Mouse (Mus musculus) CH12.LX (cell line): ENCODE results near the gene Sf3b1.

Experiments
- MAX ChIP-seq: IDR thresholded peaks from 2 replicates; pipeline ENCODE4 v1.6.1; 2011; ENCODE audit warnings: low read length, improper control_type of control experiment
- POLR2A ChIP-seq: IDR thresholded peaks from 2 replicates; pipeline ENCODE4 v1.6.1; 2011; ENCODE audit warnings: low read depth, mild to moderate bottlenecking, improper control_type of control experiment, low read length

DNA sequence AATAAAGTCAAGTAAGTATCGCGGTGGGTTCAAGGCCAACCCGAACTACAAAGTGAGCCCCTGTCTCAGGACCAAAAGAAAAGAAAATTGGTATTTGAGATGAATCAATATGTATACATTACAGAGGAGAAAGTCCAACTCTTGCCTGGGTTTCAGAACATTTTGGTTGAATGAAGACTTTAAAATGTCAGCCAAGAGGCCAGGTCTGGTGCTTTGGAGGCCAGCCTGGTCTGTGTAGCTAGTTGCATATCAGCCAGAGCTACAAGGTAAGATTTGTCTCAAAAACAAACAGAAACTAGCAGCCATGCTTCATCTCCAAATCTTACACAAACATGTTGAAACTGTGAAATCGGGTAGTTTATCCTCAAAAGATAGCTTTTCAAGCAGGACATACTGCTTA is 26.3 kb upstream of the Sf3b1 start:
- no peak for TF ChIP-seq MAX
- no peak for TF ChIP-seq POLR2A
